Mouse (Mus musculus): ENCODE measurements around the gene Bmp8a. TPM values are rescaled to one million over a fixed set of nuclear protein-coding genes. Genes with fewer than 3 reads are reported as not detected.
A peak's percentile ranks its signal among the peaks of the same experiment; 100 is the strongest.

The Bmp8a gene
- polyA plus RNA-seq (2014; fragmentation: Nextera tagmentation; extraction: Ambion mirVana): 0.24 and 0.31 TPM in 2 replicates

DNA sequence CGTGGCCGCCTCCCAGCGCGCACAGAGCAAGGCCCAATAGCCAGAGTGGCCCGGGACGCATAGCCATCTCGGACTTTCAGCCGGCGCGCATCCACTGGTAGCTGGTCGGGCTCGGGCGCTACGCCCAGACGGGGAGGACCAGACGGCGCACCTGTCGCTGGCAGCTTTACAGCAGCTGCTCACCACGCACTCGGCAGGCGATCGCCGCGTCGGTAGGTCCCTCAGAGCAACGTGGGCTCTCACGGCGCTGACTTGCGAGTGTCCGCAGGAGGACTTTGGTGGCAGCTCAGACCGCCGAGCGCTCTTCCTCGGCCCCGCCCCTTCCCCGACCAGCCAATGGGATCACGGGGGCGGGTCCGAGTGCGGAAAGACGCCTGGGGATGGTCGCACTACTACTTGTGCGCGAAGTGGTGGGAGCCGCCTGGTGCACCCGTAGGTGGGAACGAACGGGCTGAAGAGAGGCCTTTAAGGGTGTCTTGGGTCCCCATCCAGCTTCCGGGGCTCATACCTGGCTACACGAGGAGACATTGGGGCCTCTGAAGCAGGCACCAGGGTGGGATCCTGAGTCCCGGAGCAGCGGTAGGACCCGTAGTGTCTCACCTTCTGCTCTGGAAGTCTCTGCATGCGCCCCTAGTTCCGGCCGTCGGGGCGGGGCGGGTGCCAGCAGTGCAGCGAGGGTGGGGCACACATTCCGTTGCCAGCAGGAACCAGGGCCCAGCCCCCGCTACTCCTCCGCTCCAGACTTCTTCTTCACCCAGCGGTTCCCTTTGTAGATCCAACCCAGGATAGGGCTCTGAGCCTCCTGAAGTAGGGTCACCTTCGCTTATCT lies at the start of gene Bmp8a:
Gene Bmp8a (minus strand): TSS at position 611 of the 829 bp plus-strand sequence.
- Histone ChIP-seq H3K27me3 (ENCODE audit: control insufficient read depth, insufficient read depth, low read length) (peaks cover 39% of the 10 kb centered on the region), H3K4me3 (ENCODE audit: low read depth, low read length) (peak within 1 kb of the TSS; percentile 41), H3K9ac (ENCODE audit: low read length) (no peak within 1 kb of the TSS; the same call in 1 of the 2 replicates), H3K4me2 (ENCODE audit: low read depth, severe bottlenecking) (peak within 1 kb of the TSS; percentile 76), H3K27ac (replicated peaks; ENCODE audit: low read depth, low read length) (no peak within 1 kb of the TSS), H3K4me1 (ENCODE audit: control insufficient read depth, insufficient read depth, low read length) (peaks cover 4% of the 10 kb centered on the region; the same call in 1 of the 2 replicates), H3K9me3 (ENCODE audit: control insufficient read depth, low read length) (no peaks in the 10 kb centered on the region), H3K36me3 (ENCODE audit: control insufficient read depth, insufficient read depth, low read length) (no peaks in the 10 kb centered on the region; the same call in 1 of the 2 replicates)
- under 1% methylated on average over 57 of the region's 65 CpGs for WGBS
- peak; percentile 85 for DNase-seq (ENCODE audit: low spot score)
- ATAC-seq (ENCODE audit: insufficient number of reproducible peaks, low FRiP score, low TSS enrichment, low read depth): peak; percentile 90

DNA sequence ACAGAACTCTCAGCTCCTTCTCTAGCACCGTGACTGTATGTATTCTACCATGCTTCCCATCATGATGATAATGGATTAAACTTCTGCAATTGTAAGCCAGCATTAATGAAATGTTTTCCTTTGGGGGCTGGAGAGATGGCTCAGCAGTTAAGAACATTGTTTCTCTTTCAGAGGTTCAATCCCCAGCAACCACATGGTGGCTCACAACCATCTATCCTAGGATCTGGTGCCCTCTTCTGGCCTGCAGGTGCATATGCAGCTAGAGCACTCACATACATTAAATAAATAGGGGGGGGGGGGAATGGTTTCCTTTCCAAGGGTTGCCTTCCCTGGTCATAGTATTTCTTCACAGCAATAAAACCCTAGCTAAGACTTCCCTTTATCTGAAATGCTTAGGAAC lies 49.1 kb upstream of the Bmp8a start:
- H3K9me3 ChIP-seq (ENCODE audit: control insufficient read depth, low read length): no peaks in the 10 kb centered on the region
- no peak overlapping the region for H3K9ac ChIP-seq (ENCODE audit: low read length)
- ATAC-seq (ENCODE audit: insufficient number of reproducible peaks, low FRiP score, low TSS enrichment, low read depth) (no peak), DNase-seq (ENCODE audit: low spot score) (peak; percentile 50)
- H3K27ac ChIP-seq (replicated peaks; ENCODE audit: low read depth, low read length): no peak overlapping the region
- no peaks in the 10 kb centered on the region for H3K27me3 ChIP-seq (ENCODE audit: control insufficient read depth, insufficient read depth, low read length)
- no peaks in the 10 kb centered on the region for H3K4me1 ChIP-seq (ENCODE audit: control insufficient read depth, insufficient read depth, low read length)
- H3K36me3 ChIP-seq (ENCODE audit: control insufficient read depth, insufficient read depth, low read length): peaks cover 25% of the 10 kb centered on the region
- H3K4me2 ChIP-seq (ENCODE audit: low read depth, severe bottlenecking): no peak overlapping the region
- 100% methylated on average over 1 of the region's 1 CpGs for WGBS
- H3K4me3 ChIP-seq (ENCODE audit: low read depth, low read length): no peak overlapping the region

DNA sequence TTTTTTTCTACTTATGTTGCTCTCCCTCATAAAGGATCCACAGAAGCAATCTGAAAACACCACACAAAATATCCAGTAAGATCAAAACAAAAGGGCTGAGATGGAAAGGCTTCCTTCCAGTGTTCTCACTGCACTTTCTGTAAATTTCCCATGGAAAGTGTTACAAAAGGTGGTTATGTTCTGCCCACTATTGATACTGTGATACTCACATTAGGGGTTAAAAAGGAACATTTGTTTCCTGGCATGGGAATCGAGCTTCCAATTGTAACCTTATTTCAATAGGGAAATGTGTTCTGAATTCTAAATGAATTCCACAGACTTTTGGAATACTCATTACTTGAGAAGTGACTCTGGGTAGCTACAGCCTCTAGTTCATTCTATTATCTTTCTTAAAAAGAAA lies 42.0 kb upstream of the Bmp8a start:
- no peak overlapping the region for H3K9ac ChIP-seq (ENCODE audit: low read length)
- no peak for DNase-seq (ENCODE audit: low spot score)
- H3K27ac ChIP-seq (replicated peaks; ENCODE audit: low read depth, low read length): no peak overlapping the region
- ATAC-seq (ENCODE audit: insufficient number of reproducible peaks, low FRiP score, low TSS enrichment, low read depth): no peak
- H3K4me2 ChIP-seq (ENCODE audit: low read depth, severe bottlenecking): no peak overlapping the region
- peaks cover 36% of the 10 kb centered on the region for H3K36me3 ChIP-seq (ENCODE audit: control insufficient read depth, insufficient read depth, low read length)
- no peaks in the 10 kb centered on the region for H3K27me3 ChIP-seq (ENCODE audit: control insufficient read depth, insufficient read depth, low read length)
- no peaks in the 10 kb centered on the region for H3K9me3 ChIP-seq (ENCODE audit: control insufficient read depth, low read length)
- no peaks in the 10 kb centered on the region for H3K4me1 ChIP-seq (ENCODE audit: control insufficient read depth, insufficient read depth, low read length)
- H3K4me3 ChIP-seq (ENCODE audit: low read depth, low read length): no peak overlapping the region
- 53% methylated on average over 1 of the region's 1 CpGs for WGBS

DNA sequence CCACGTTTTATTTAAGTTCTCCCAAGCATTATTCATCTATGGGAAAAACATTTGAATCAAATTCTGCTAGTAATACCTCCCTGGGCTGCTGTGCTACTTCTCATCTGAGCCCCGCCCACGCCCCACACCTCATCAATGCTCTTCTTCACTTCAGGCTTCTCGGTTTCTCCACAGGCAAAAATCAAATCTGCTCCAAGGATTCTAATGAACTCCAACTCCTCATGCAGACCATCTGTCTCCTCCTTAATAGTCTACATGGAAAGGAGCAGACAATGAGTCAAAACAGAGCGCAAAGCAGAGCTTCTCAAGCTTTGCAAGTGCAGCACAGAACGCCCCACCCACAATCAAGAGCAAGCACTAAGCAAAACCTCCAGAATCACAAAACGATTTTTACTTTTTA lies 40.1 kb upstream of the Bmp8a start:
- WGBS: 91% methylated on average over 7 of the region's 7 CpGs
- H3K4me1 ChIP-seq (ENCODE audit: control insufficient read depth, insufficient read depth, low read length): no peaks in the 10 kb centered on the region
- H3K9me3 ChIP-seq (ENCODE audit: control insufficient read depth, low read length): no peaks in the 10 kb centered on the region
- H3K27me3 ChIP-seq (ENCODE audit: control insufficient read depth, insufficient read depth, low read length): no peaks in the 10 kb centered on the region
- H3K27ac ChIP-seq (replicated peaks; ENCODE audit: low read depth, low read length): no peak overlapping the region
- H3K4me2 ChIP-seq (ENCODE audit: low read depth, severe bottlenecking): no peak overlapping the region
- DNase-seq (ENCODE audit: low spot score) (no peak), ATAC-seq (ENCODE audit: insufficient number of reproducible peaks, low FRiP score, low TSS enrichment, low read depth) (no peak)
- peaks cover 38% of the 10 kb centered on the region for H3K36me3 ChIP-seq (ENCODE audit: control insufficient read depth, insufficient read depth, low read length)
- H3K4me3 ChIP-seq (ENCODE audit: low read depth, low read length): no peak overlapping the region
- no peak overlapping the region for H3K9ac ChIP-seq (ENCODE audit: low read length)

DNA sequence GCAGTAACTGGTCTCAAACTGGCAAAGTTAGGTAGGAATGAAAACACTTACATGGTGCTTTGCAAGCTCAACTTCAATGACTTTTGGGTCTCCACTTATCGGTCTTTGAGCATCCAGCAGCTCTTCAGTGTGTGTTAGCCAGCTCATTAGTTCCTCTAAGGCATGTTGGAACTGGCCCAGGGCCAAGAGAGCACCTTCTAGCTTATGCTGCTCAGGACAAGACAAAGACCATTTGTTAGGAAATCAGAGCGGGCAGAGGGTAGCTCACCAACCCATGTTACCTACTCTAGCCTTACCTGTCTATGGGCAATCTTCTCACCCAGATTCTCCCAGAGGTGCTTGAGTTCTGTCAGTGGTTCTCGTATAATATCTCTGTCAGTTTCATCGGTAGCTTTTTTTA lies 39.0 kb upstream of the Bmp8a start:
- 91% methylated on average over 4 of the region's 4 CpGs for WGBS
- no peaks in the 10 kb centered on the region for H3K4me1 ChIP-seq (ENCODE audit: control insufficient read depth, insufficient read depth, low read length)
- DNase-seq (ENCODE audit: low spot score): no peak

DNA sequence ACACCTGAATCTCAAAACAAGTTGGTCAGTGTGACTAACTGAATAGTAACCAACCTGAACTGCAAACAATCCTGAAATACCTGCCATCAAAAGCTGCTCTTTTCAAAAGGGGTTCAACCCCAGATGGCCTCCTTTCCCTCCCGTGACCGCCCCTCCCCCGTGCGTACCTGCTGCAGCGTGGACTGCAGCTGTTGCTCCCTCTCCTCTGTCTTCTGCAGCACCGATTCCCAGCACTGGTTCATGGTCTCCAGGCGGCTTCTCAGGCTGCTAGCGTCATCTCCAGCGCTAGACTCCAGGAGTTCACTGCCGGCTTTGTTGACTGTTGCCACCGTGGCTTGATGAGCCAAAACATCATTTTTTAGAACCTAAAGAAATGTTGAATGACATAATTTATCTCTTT lies 38.5 kb upstream of the Bmp8a start:
- Histone ChIP-seq H3K9ac (ENCODE audit: low read length) (no peak overlapping the region), H3K4me2 (ENCODE audit: low read depth, severe bottlenecking) (no peak overlapping the region), H3K27ac (replicated peaks; ENCODE audit: low read depth, low read length) (no peak overlapping the region), H3K27me3 (ENCODE audit: control insufficient read depth, insufficient read depth, low read length) (no peaks in the 10 kb centered on the region), H3K4me3 (ENCODE audit: low read depth, low read length) (no peak overlapping the region), H3K9me3 (ENCODE audit: control insufficient read depth, low read length) (no peaks in the 10 kb centered on the region), H3K36me3 (ENCODE audit: control insufficient read depth, insufficient read depth, low read length) (peaks cover 39% of the 10 kb centered on the region), H3K4me1 (ENCODE audit: control insufficient read depth, insufficient read depth, low read length) (no peaks in the 10 kb centered on the region)
- ATAC-seq (ENCODE audit: insufficient number of reproducible peaks, low FRiP score, low TSS enrichment, low read depth) (no peak), DNase-seq (ENCODE audit: low spot score) (no peak)
- WGBS: 93% methylated on average over 11 of the region's 11 CpGs

More for the DNA sequence above, 39.0 kb upstream of the Bmp8a start:
- ATAC-seq (ENCODE audit: insufficient number of reproducible peaks, low FRiP score, low TSS enrichment, low read depth): no peak
- no peak overlapping the region for H3K4me3 ChIP-seq (ENCODE audit: low read depth, low read length)
- no peak overlapping the region for H3K27ac ChIP-seq (replicated peaks; ENCODE audit: low read depth, low read length)
- no peaks in the 10 kb centered on the region for H3K27me3 ChIP-seq (ENCODE audit: control insufficient read depth, insufficient read depth, low read length)
- peaks cover 38% of the 10 kb centered on the region for H3K36me3 ChIP-seq (ENCODE audit: control insufficient read depth, insufficient read depth, low read length)
- H3K4me2 ChIP-seq (ENCODE audit: low read depth, severe bottlenecking): no peak overlapping the region
- H3K9ac ChIP-seq (ENCODE audit: low read length): no peak overlapping the region
- no peaks in the 10 kb centered on the region for H3K9me3 ChIP-seq (ENCODE audit: control insufficient read depth, low read length)

DNA sequence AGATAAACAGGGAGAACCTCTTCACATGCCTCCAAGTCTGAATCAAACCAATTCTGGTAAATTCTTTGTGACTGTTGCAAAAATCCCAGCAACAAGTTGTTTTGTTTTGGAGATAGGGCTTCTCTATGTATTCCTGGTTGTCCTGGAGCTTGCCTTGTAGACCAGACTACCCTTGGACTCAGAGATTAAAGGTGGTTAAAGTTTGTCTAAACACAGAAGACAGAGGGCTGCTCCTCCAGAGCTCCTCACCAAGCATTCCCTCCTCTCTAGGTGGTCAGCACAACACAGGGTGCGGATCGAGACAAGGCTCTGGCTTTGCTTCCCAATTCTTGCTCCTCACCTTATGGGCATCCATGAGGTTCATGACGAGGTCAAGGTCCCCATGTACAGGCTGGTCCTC lies 33.0 kb upstream of the Bmp8a start:
- peaks cover 26% of the 10 kb centered on the region for H3K36me3 ChIP-seq (ENCODE audit: control insufficient read depth, insufficient read depth, low read length)
- H3K9ac ChIP-seq (ENCODE audit: low read length): no peak overlapping the region
- H3K9me3 ChIP-seq (ENCODE audit: control insufficient read depth, low read length): no peaks in the 10 kb centered on the region
- 94% methylated on average over 3 of the region's 3 CpGs for WGBS
- no peaks in the 10 kb centered on the region for H3K27me3 ChIP-seq (ENCODE audit: control insufficient read depth, insufficient read depth, low read length)
- ATAC-seq (ENCODE audit: insufficient number of reproducible peaks, low FRiP score, low TSS enrichment, low read depth) (no peak), DNase-seq (ENCODE audit: low spot score) (no peak)
- H3K4me3 ChIP-seq (ENCODE audit: low read depth, low read length): no peak overlapping the region
- no peaks in the 10 kb centered on the region for H3K4me1 ChIP-seq (ENCODE audit: control insufficient read depth, insufficient read depth, low read length)
- H3K27ac ChIP-seq (replicated peaks; ENCODE audit: low read depth, low read length): no peak overlapping the region
- no peak overlapping the region for H3K4me2 ChIP-seq (ENCODE audit: low read depth, severe bottlenecking)

DNA sequence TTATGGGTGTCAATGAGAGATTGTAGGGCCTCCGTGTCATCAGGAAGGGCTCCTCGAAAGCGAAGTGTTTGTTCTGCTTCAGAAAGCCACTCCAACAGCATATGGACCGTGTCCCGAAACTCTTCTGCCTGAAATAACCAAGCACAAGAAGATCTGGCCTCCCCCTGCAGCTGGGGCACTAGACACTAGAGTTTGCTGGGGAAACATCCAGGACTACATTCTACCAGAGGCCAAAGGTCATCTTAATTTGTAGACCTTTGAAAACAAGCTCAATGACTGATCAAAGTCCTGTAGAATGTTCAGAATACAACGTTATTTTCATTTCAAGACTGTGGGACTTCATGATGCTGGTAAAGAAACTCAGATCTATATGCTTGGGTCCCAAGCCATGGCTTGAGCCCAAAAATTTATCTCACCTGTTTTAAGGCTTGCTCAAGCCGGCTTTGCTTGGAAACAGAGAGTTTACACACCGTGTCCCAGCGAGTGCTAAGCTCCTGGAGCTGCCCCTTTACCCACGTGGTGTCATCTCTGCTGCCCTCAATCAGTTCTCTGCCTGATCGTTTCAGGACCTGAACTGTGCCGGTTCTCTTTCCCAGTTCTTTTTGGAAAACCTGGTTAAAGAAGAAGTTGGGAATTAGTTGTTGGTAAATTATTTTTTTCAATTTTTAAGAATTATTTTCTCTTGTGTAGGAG lies 31.4 kb upstream of the Bmp8a start:
- H3K4me2 ChIP-seq (ENCODE audit: low read depth, severe bottlenecking): no peak overlapping the region
- H3K27me3 ChIP-seq (ENCODE audit: control insufficient read depth, insufficient read depth, low read length): no peaks in the 10 kb centered on the region
- H3K27ac ChIP-seq (replicated peaks; ENCODE audit: low read depth, low read length): no peak overlapping the region
- no peaks in the 10 kb centered on the region for H3K4me1 ChIP-seq (ENCODE audit: control insufficient read depth, insufficient read depth, low read length)
- H3K4me3 ChIP-seq (ENCODE audit: low read depth, low read length): no peak overlapping the region
- ATAC-seq (ENCODE audit: insufficient number of reproducible peaks, low FRiP score, low TSS enrichment, low read depth): no peak
- H3K9me3 ChIP-seq (ENCODE audit: control insufficient read depth, low read length): no peaks in the 10 kb centered on the region
- no peak overlapping the region for H3K9ac ChIP-seq (ENCODE audit: low read length)
- no peak for DNase-seq (ENCODE audit: low spot score)
- 92% methylated on average over 12 of the region's 12 CpGs for WGBS
- H3K36me3 ChIP-seq (ENCODE audit: control insufficient read depth, insufficient read depth, low read length): peaks cover 29% of the 10 kb centered on the region
